ENCODE assay signal across 9 mouse cellular contexts in genomic region chr4:118429215-118429895, GRCm38 (mm10). TPM values are rescaled to one million over a fixed set of nuclear protein-coding genes. Genes with fewer than 3 reads are reported as not detected.
A peak's percentile ranks its signal among the peaks of the same experiment; 100 is the strongest.
DNase-seq lines count a peak whose midpoint lies in the region; ATAC-seq lines count a peak whose summit lies in the region.
"Had no signal": no experiment of that assay in that cellular context is flagged by ENCODE, and none has a peak within 500 bp of the region (broad histone marks: within the 10 kb centered on the region; RNA-seq: fewer than 3 reads in every experiment).

No protein-coding gene starts in this region.

- H3K27ac ChIP-seq in heart, embryonic 10.5 days, result peak overlapping the region; percentile 95
- H3K27ac ChIP-seq in heart, embryonic 13.5 days (replicated peaks), result peak overlapping the region; percentile 84; the same call in 1 of the 2 replicates
- H3K27ac ChIP-seq in neural tube, embryonic 13.5 days (replicated peaks), result no peak overlapping the region

- peak overlapping the region; percentile 78 for H3K4me3 ChIP-seq in heart, embryonic 10.5 days
- peak overlapping the region; percentile 77 for H3K4me3 ChIP-seq in heart, embryonic 13.5 days
- no peak overlapping the region; the same call in 1 of the 2 replicates for H3K4me3 ChIP-seq in neural tube, embryonic 13.5 days

- WGBS in heart, embryonic 10.5 days, result 46% methylated on average over 7 of the region's 7 CpGs
- 39% methylated on average over 7 of the region's 7 CpGs for WGBS in heart, embryonic 13.5 days
- WGBS in neural tube, embryonic 13.5 days, result 57% methylated on average over 7 of the region's 7 CpGs

- no peaks in the 10 kb centered on the region for H3K27me3 ChIP-seq in heart, embryonic 10.5 days (ENCODE audit: insufficient read depth, poor library complexity, severe bottlenecking)
- H3K27me3 ChIP-seq in heart, embryonic 13.5 days (replicated peaks), result no peaks in the 10 kb centered on the region
- no peaks in the 10 kb centered on the region for H3K27me3 ChIP-seq in neural tube, embryonic 13.5 days
- H3K27me3 ChIP-seq: Patski had no signal

- H3K36me3 ChIP-seq in heart, embryonic 10.5 days, result peaks cover 41% of the 10 kb centered on the region
- H3K36me3 ChIP-seq in heart, embryonic 13.5 days, result peaks cover 46% of the 10 kb centered on the region
- H3K36me3 ChIP-seq in neural tube, embryonic 13.5 days, result peaks cover 39% of the 10 kb centered on the region

- no peak for DNase-seq in heart, embryonic 10.5 days (ENCODE audit: low spot score)
- DNase-seq in heart, adult 8-10 months (ENCODE audit: low spot score), result no peak
- peak; percentile 32 to 59 for DNase-seq in kidney, postnatal 4 days
- no peak for DNase-seq in retina, postnatal 1 day
- DNase-seq in left cerebral cortex, adult 11 months (ENCODE audit: low spot score), result no peak
- DNase-seq in frontal cortex, postnatal 36 days (ENCODE audit: low spot score in 2 of 2), result no peak

- H3K9me3 ChIP-seq in heart, embryonic 10.5 days, result no peaks in the 10 kb centered on the region
- no peaks in the 10 kb centered on the region for H3K9me3 ChIP-seq in heart, embryonic 13.5 days
- no peaks in the 10 kb centered on the region for H3K9me3 ChIP-seq in neural tube, embryonic 13.5 days

- H3K4me1 ChIP-seq in heart, embryonic 10.5 days, result peaks cover 40% of the 10 kb centered on the region
- peaks cover 40% of the 10 kb centered on the region for H3K4me1 ChIP-seq in heart, embryonic 13.5 days
- peaks cover 41% of the 10 kb centered on the region for H3K4me1 ChIP-seq in neural tube, embryonic 13.5 days (replicated peaks)

- H3K9ac ChIP-seq in heart, embryonic 13.5 days, result peak overlapping the region; percentile 89
- 0 out of 2 replicates have a peak overlapping the region, but pooled peaks have one; percentile 69 for H3K9ac ChIP-seq in neural tube, embryonic 13.5 days

- ATAC-seq in heart, embryonic 13.5 days (ENCODE audit: extremely low read depth, insufficient number of reproducible peaks, low FRiP score, low TSS enrichment), result no peak
- ATAC-seq in neural tube, embryonic 13.5 days (ENCODE audit: low read depth), result no peak

- H3K4me2 ChIP-seq in heart, embryonic 13.5 days, result peak overlapping the region; percentile 83
- H3K4me2 ChIP-seq in neural tube, embryonic 13.5 days, result peak overlapping the region; percentile 91

RNA-seq across cellular contexts. Expression of gene Elovl1, which starts 1.5 kb away (rescaled TPM):
- 72.0 and 85.1 TPM in 2 replicates for polyA plus RNA-seq in heart, embryonic 10.5 days (2016; fragmentation: Nextera tagmentation; extraction: Ambion mirVana)
- total RNA-seq in heart, adult 8-10 months (2022), result 10 to 100 TPM; 14.8 to 17.7 (median 16.2) TPM
- 56.4 and 63.2 TPM in 2 replicates for polyA plus RNA-seq in heart, embryonic 13.5 days (2015; fragmentation: Nextera tagmentation; extraction: Ambion mirVana)
- polyA plus RNA-seq in neural tube, embryonic 13.5 days (2015; fragmentation: Nextera tagmentation; extraction: Ambion mirVana), result 38.0 and 38.2 TPM in 2 replicates

RNA-seq across cellular contexts. Expression of gene Cdc20, which starts 7.8 kb away (rescaled TPM):
- 221 and 270 TPM in 2 replicates for polyA plus RNA-seq in heart, embryonic 10.5 days (2016; fragmentation: Nextera tagmentation; extraction: Ambion mirVana)
- total RNA-seq in heart, adult 8-10 months (2022), result 1 to 10 TPM in 3 of 4 experiments, under 1 TPM in 1; 0.47 to 1.4 (median 1.0) TPM
- 171 and 186 TPM in 2 replicates for polyA plus RNA-seq in heart, embryonic 13.5 days (2015; fragmentation: Nextera tagmentation; extraction: Ambion mirVana)
- 47.2 and 54.7 TPM in 2 replicates for polyA plus RNA-seq in neural tube, embryonic 13.5 days (2015; fragmentation: Nextera tagmentation; extraction: Ambion mirVana)

RNA-seq across cellular contexts. Expression of gene Med8, which starts 20.2 kb away (rescaled TPM):
- 102 and 124 TPM in 2 replicates for polyA plus RNA-seq in heart, embryonic 10.5 days (2016; fragmentation: Nextera tagmentation; extraction: Ambion mirVana)
- 10 to 100 TPM; 28.8 to 42.8 (median 36.2) TPM for total RNA-seq in heart, adult 8-10 months (2022)
- polyA plus RNA-seq in heart, embryonic 13.5 days (2015; fragmentation: Nextera tagmentation; extraction: Ambion mirVana), result 73.2 and 81.3 TPM in 2 replicates
- 107 and 119 TPM in 2 replicates for polyA plus RNA-seq in neural tube, embryonic 13.5 days (2015; fragmentation: Nextera tagmentation; extraction: Ambion mirVana)

RNA-seq across cellular contexts. Expression of gene Szt2, which starts 20.3 kb away (rescaled TPM):
- polyA plus RNA-seq in heart, embryonic 10.5 days (2016; fragmentation: Nextera tagmentation; extraction: Ambion mirVana), result 6.7 and 8.6 TPM in 2 replicates
- total RNA-seq in heart, adult 8-10 months (2022), result 10 to 100 TPM; 10.3 to 13.0 (median 11.7) TPM
- 4.1 and 4.4 TPM in 2 replicates for polyA plus RNA-seq in heart, embryonic 13.5 days (2015; fragmentation: Nextera tagmentation; extraction: Ambion mirVana)
- polyA plus RNA-seq in neural tube, embryonic 13.5 days (2015; fragmentation: Nextera tagmentation; extraction: Ambion mirVana), result 7.8 and 9.1 TPM in 2 replicates

RNA-seq across cellular contexts. Expression of gene Mpl, which starts 28.0 kb away (rescaled TPM):
- 3.9 and 5.5 TPM in 2 replicates for polyA plus RNA-seq in heart, embryonic 10.5 days (2016; fragmentation: Nextera tagmentation; extraction: Ambion mirVana)
- total RNA-seq in heart, adult 8-10 months (2022), result under 1 TPM; 0.41 to 0.97 (median 0.51) TPM
- 2.1 and 2.2 TPM in 2 replicates for polyA plus RNA-seq in heart, embryonic 13.5 days (2015; fragmentation: Nextera tagmentation; extraction: Ambion mirVana)
- 0.42 and 0.50 TPM in 2 replicates for polyA plus RNA-seq in neural tube, embryonic 13.5 days (2015; fragmentation: Nextera tagmentation; extraction: Ambion mirVana)
- polyA plus RNA-seq: Patski had no signal

Comparison
In these comparisons a context has a peak if more than half of its experiments do, and no peak if none do; other contexts are left out.
1. DNase-seq: peak in kidney, postnatal 4 days (2 of 2); none in heart, embryonic 10.5 days (single experiment), heart, adult 8-10 months (single experiment), retina, postnatal 1 day (single experiment), left cerebral cortex, adult 11 months (single experiment) and frontal cortex, postnatal 36 days (0 of 2).